Mouse (Mus musculus): ENCODE measurements around the gene Rbm20.

Gene Rbm20

GRCm38 (mm10) chr19:53722186-53722585, 45.1 kb downstream of the Rbm20 start:
- no peak for DNase-seq

GRCm38 (mm10) chr19:53724053-53724452, 46.9 kb downstream of the Rbm20 start:
- DNase-seq, result no peak

DNA sequence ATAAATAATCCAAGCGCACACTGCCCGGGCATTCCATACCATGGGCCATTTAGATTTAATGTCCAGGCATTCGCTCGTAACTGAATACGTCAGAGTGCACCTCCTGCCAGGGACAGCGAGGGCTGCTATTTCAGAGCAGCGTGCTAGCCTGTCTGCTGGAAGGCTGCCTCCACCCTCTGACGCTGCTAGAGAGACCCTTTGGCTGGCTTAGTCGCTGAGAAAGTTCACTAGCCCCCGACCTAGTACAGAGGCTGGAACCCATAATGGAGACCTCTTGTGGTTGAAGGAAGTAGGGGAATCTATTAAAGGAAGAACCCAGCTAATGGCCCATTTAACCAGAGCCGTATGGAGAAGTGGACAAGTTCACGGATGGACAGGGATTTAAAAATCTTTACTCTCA, 49.2 kb downstream of the Rbm20 start:
- DNase-seq, result no peak

- no peak for DNase-seq
Measured at GRCm38 (mm10) chr19:53726755-53727154, 49.6 kb downstream of the Rbm20 start.

GRCm38 (mm10) chr19:53727277-53727676, 50.2 kb downstream of the Rbm20 start:
- DNase-seq, result no peak

GRCm38 (mm10) chr19:53727886-53728669, 51.0 kb downstream of the Rbm20 start:
- DNase-seq, result no peak

GRCm38 (mm10) chr19:53729919-53730318, 52.8 kb downstream of the Rbm20 start:
- DNase-seq, result no peak

GRCm38 (mm10) chr19:53731761-53732201, 54.7 kb downstream of the Rbm20 start:
- DNase-seq, result no peak

- no peak for DNase-seq
Measured at GRCm38 (mm10) chr19:53734845-53735244, 57.7 kb downstream of the Rbm20 start.

DNA sequence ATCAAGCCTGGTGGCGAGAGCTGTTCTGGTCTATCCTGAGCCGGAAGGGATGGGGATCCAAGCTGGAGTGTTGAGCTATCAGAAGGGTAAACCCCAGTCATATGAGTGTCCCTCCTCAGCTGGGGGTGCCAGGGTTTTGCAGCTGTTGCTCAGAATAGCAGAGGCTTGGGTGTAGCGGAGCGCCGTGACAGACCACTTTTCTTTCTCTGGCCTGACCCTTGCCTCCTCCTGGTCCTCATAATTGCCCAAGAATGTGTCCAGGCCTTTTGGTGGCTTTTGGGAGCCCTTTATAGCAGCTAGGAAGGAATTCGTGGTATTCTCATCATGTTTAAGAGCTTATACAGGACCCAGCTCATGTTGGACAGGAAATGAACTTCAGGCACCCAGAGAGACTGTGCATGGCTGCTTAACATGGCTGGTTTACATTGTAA, 61.6 kb downstream of the Rbm20 start:
- no peak for DNase-seq

DNA sequence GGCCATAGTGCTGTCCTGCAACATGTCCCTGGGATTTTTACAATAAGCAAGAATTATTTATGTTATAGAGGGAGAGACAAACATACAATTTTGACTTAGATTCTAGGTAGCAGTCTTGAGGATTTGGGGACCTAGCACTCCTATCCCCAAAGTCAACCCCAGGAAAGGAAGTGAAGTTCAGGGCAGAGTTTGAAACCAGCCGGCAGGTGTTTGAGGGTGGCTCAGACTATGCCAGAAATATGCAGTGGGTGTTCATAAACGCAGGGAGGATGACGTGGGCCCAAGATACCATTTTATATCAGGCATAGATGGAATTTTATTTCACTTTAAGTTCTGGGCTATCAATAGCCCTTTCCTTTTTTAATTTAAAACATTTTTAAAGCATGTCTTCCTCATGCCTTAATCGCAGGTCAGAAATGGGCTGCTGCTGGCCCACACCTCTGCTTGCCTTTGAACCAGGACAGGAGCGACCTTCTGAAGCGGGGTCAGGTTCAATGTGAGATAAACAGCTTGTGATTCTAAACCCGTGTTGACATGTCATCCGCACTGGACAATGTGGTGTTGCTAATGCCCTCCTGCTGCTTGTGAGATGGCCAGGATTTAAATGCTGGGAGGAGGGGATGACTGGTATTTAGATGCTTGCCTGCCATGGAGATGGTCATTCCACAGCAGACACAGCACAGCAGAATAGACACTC, 62.6 kb downstream of the Rbm20 start:
- no peak for DNase-seq

- DNase-seq, result no peak
Measured at GRCm38 (mm10) chr19:53740750-53741380, 63.8 kb downstream of the Rbm20 start.

- DNase-seq, result no peak
Measured at GRCm38 (mm10) chr19:53741902-53742301, 64.8 kb downstream of the Rbm20 start.

GRCm38 (mm10) chr19:53745354-53745753, 68.2 kb downstream of the Rbm20 start:
- DNase-seq, result no peak

DNA sequence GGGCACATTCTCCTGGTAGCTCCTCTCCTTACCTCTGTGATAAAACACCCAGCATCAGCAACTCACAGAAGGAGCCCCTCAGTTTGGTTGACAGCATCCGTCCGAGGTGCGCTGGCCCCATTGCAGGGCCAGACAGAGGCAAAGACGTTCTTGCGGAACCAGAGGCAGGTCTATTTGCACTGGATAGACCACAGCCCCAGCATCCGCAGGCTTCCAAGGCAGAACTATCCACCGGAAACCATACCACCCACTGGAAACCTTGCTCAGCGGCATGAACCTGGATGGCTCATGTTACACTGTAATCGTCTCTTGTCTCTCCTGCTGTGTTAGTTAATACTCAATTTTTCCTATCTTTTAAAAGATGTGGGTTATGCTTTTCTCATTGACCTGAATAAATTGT, 69.0 kb downstream of the Rbm20 start:
- DNase-seq, result no peak

DNA sequence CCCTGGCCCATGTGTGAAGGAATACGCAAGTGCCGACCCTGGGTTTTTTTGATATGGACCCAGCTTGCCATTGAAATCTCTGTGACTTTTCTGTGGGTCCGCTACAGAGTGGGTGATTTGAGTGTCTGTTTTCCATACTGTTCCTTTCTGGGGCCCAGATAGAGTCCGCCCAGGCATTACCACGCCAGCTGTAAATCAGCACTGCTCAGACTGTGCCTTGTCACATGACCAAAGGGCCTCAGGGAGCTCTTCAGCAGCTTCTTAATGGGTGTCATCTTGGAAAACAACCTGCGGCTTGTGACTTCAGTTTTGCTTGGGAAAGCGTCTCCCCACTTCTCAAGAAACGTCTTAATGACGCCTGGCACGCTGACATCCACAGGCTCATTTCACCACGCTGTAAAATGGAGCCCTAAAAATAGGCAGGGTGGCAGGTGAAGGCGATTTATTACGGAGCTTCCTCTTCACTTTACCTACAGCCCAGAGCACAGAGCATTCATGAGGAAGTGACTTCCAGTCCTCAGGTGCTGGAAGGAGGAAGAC, 71.2 kb downstream of the Rbm20 start:
- no peak for DNase-seq

- no peak for DNase-seq
Measured at GRCm38 (mm10) chr19:53749326-53749725, 72.2 kb downstream of the Rbm20 start.

GRCm38 (mm10) chr19:53751420-53752185, 74.5 kb downstream of the Rbm20 start:
- no peak for DNase-seq

DNA sequence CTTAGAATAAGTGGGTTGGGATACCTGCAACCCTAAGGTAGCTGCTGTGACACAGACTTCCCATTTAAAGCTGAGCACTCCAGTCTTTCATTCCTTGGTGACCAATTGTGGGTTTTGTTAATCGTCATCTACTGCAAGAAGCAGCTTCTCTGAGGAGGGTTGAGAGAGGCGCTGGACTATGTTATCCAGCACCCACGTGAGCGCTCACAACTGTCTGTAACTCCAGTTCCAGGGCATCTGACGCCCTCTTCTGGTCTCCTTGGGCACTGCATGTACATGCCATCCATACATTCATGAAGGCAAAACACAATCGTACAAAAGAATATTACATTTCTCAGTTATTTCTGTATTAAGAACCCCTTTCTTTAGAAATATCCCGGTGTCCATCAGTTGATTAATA, 75.9 kb downstream of the Rbm20 start:
- DNase-seq, result no peak

DNA sequence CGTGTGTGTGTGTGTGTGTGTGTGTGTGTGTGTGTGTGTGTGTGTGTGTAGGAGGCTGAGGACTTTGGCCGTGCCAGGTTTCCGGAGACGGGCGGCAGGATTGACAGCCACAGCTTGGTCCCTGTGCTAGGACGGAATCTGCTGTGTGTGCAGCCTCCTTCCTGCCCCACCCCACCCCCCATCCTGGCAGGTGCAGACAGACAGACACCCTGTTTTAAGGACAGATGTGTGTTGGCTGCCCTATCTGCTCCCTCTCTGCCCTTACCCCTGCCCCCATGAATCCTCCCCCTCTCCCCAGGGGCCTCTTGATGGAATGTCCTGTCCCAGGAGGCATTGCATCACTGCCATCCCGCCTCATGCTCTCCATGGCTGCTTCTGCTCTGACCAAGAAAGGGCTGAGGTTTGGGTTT, 77.3 kb downstream of the Rbm20 start:
- no peak for DNase-seq

- DNase-seq, result no peak
Measured at GRCm38 (mm10) chr19:53755346-53755745, 78.2 kb downstream of the Rbm20 start.

DNA sequence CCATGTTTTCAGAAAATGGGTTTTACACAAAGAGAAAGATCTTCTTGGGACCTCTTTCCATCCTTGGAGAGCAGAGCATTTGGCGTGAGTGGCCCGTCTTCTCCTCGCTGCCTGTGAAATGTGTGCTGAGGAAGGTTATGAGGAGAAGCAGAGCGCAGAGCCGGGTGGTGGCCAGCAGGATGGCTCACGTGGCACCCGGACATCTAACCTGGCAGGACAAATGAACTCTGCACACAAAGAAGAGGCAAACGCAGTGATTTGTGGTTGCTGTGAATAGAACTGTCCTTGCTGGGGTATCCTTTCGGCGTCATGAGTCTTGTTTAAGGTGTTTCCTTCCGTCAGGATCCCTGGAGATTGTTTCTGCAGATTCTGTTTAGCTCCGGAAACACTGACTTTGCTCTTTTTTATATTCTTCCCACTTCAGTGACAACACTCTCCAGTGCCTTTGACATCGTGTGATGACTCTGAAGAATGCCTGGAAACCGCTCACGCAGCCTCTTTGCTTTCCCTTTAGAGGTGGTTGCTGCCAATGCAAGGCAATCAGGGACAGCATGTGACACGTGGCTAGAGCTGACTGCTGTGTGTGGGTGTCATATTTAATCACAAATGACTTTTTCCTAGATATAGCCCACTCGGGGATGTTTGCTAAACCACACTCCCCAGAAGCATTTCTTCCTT, 80.5 kb downstream of the Rbm20 start:
- no peak for DNase-seq

Data from kidney, adult 11 months (tissue).